Mouse (Mus musculus): ENCODE results near the gene Rbbp5. TPM values are rescaled to one million over a fixed set of nuclear protein-coding genes. Genes with fewer than 3 reads are reported as not detected.
A peak's percentile ranks its signal among the peaks of the same experiment; 100 is the strongest.

Rbbp5 gene
- polyA plus RNA-seq, 1 experiment, result not detected

- no peak overlapping the region for H3K4me3 ChIP-seq (ENCODE audit: insufficient read depth, low read depth, low read length)
- peaks cover 2% of the 10 kb centered on the region; the same call in 1 of the 2 replicates for H3K4me1 ChIP-seq (ENCODE audit: control insufficient read depth, insufficient read depth, low read length)
- H3K27ac ChIP-seq (ENCODE audit: insufficient read depth, low read depth, low read length), result no peak overlapping the region
- 91% methylated on average over 1 of the region's 1 CpGs for WGBS
- no peak for TF ChIP-seq CTCF (IDR thresholded peaks at IDR 0.05; ENCODE audit: insufficient read depth, low read depth, low read length)
- TF ChIP-seq POLR2A (IDR thresholded peaks at IDR 0.05; ENCODE audit: insufficient read depth, low read depth, low read length), result no peak
Measured at GRCm38 (mm10) chr1:132479438-132479837, 2.3 kb downstream of the Rbbp5 start.

- H3K27ac ChIP-seq (ENCODE audit: insufficient read depth, low read depth, low read length), result no peak overlapping the region
- no peak overlapping the region for H3K4me3 ChIP-seq (ENCODE audit: insufficient read depth, low read depth, low read length)
- no peak for TF ChIP-seq POLR2A (IDR thresholded peaks at IDR 0.05; ENCODE audit: insufficient read depth, low read depth, low read length)
- no peak for TF ChIP-seq CTCF (IDR thresholded peaks at IDR 0.05; ENCODE audit: insufficient read depth, low read depth, low read length)
- 69% methylated on average over 2 of the region's 2 CpGs for WGBS
- peaks cover 2% of the 10 kb centered on the region; the same call in 1 of the 2 replicates for H3K4me1 ChIP-seq (ENCODE audit: control insufficient read depth, insufficient read depth, low read length)
Measured at GRCm38 (mm10) chr1:132481619-132482018, 4.5 kb downstream of the Rbbp5 start.

GRCm38 (mm10) chr1:132483234-132483633 is 6.1 kb downstream of the Rbbp5 start:
- Histone ChIP-seq H3K4me3 (ENCODE audit: insufficient read depth, low read depth, low read length) (no peak overlapping the region), H3K27ac (ENCODE audit: insufficient read depth, low read depth, low read length) (no peak overlapping the region), H3K4me1 (ENCODE audit: control insufficient read depth, insufficient read depth, low read length) (no peaks in the 10 kb centered on the region)
- WGBS, result 82% methylated on average over 3 of the region's 3 CpGs
- no peak for TF ChIP-seq CTCF (IDR thresholded peaks at IDR 0.05; ENCODE audit: insufficient read depth, low read depth, low read length)
- no peak for TF ChIP-seq POLR2A (IDR thresholded peaks at IDR 0.05; ENCODE audit: insufficient read depth, low read depth, low read length)

GRCm38 (mm10) chr1:132483759-132484158 is 6.6 kb downstream of the Rbbp5 start:
- H3K27ac ChIP-seq (ENCODE audit: insufficient read depth, low read depth, low read length), result no peak overlapping the region
- TF ChIP-seq CTCF (IDR thresholded peaks at IDR 0.05; ENCODE audit: insufficient read depth, low read depth, low read length) (no peak), POLR2A (IDR thresholded peaks at IDR 0.05; ENCODE audit: insufficient read depth, low read depth, low read length) (no peak)

GRCm38 (mm10) chr1:132500535-132500934 is 23.4 kb downstream of the Rbbp5 start:
- Histone ChIP-seq H3K27ac (ENCODE audit: insufficient read depth, low read depth, low read length) (no peak overlapping the region), H3K4me1 (ENCODE audit: control insufficient read depth, insufficient read depth, low read length) (no peaks in the 10 kb centered on the region), H3K4me3 (ENCODE audit: insufficient read depth, low read depth, low read length) (no peak overlapping the region)
- WGBS, result 52% methylated on average over 2 of the region's 2 CpGs
- TF ChIP-seq CTCF (IDR thresholded peaks at IDR 0.05; ENCODE audit: insufficient read depth, low read depth, low read length) (no peak), POLR2A (IDR thresholded peaks at IDR 0.05; ENCODE audit: insufficient read depth, low read depth, low read length) (no peak)

More at GRCm38 (mm10) chr1:132483759-132484158, 6.6 kb downstream of the Rbbp5 start:
- Histone ChIP-seq H3K4me1 (ENCODE audit: control insufficient read depth, insufficient read depth, low read length) (no peaks in the 10 kb centered on the region), H3K4me3 (ENCODE audit: insufficient read depth, low read depth, low read length) (no peak overlapping the region)
- 90% methylated on average over 6 of the region's 6 CpGs for WGBS

GRCm38 (mm10) chr1:132505155-132505554 is 28.0 kb downstream of the Rbbp5 start:
- WGBS, result 37% methylated on average over 5 of the region's 5 CpGs
- TF ChIP-seq CTCF (IDR thresholded peaks at IDR 0.05; ENCODE audit: insufficient read depth, low read depth, low read length), result no peak
- Histone ChIP-seq H3K4me3 (ENCODE audit: insufficient read depth, low read depth, low read length) (no peak overlapping the region), H3K27ac (ENCODE audit: insufficient read depth, low read depth, low read length) (peak overlapping the region; percentile 36; the same call in 1 of the 2 replicates), H3K4me1 (ENCODE audit: control insufficient read depth, insufficient read depth, low read length) (no peaks in the 10 kb centered on the region)

- TF ChIP-seq POLR2A (IDR thresholded peaks at IDR 0.05; ENCODE audit: insufficient read depth, low read depth, low read length) (no peak), CTCF (IDR thresholded peaks at IDR 0.05; ENCODE audit: insufficient read depth, low read depth, low read length) (no peak)
- WGBS, result 46% methylated on average over 7 of the region's 7 CpGs
- H3K27ac ChIP-seq (ENCODE audit: insufficient read depth, low read depth, low read length), result peak within 1 kb of the TSS; percentile 36; the same call in 1 of the 2 replicates
Measured at GRCm38 (mm10) chr1:132506058-132506457, 28.9 kb downstream of the Rbbp5 start, which contains the start of gene Tmem81. Gene Tmem81, plus strand, starts transcription at chr1:132506230.

GRCm38 (mm10) chr1:132506656-132507055 is 29.5 kb downstream of the Rbbp5 start:
- 95% methylated on average over 7 of the region's 7 CpGs for WGBS
- Histone ChIP-seq H3K27ac (ENCODE audit: insufficient read depth, low read depth, low read length) (0 out of 2 replicates have a peak overlapping the region, but pooled peaks have one; percentile 20), H3K4me3 (ENCODE audit: insufficient read depth, low read depth, low read length) (no peak overlapping the region), H3K4me1 (ENCODE audit: control insufficient read depth, insufficient read depth, low read length) (peaks cover 3% of the 10 kb centered on the region; the same call in 1 of the 2 replicates)
- TF ChIP-seq POLR2A (IDR thresholded peaks at IDR 0.05; ENCODE audit: insufficient read depth, low read depth, low read length) (no peak), CTCF (IDR thresholded peaks at IDR 0.05; ENCODE audit: insufficient read depth, low read depth, low read length) (no peak)

More at GRCm38 (mm10) chr1:132506058-132506457, 28.9 kb downstream of the Rbbp5 start, which contains the start of gene Tmem81:
- no peak within 1 kb of the TSS for H3K4me3 ChIP-seq (ENCODE audit: insufficient read depth, low read depth, low read length)
- H3K4me1 ChIP-seq (ENCODE audit: control insufficient read depth, insufficient read depth, low read length), result no peaks in the 10 kb centered on the region

- WGBS, result 84% methylated on average over 5 of the region's 5 CpGs
- no peak overlapping the region for H3K27ac ChIP-seq (ENCODE audit: insufficient read depth, low read depth, low read length)
- peaks cover 5% of the 10 kb centered on the region; the same call in 1 of the 2 replicates for H3K4me1 ChIP-seq (ENCODE audit: control insufficient read depth, insufficient read depth, low read length)
- no peak for TF ChIP-seq POLR2A (IDR thresholded peaks at IDR 0.05; ENCODE audit: insufficient read depth, low read depth, low read length)
- no peak for TF ChIP-seq CTCF (IDR thresholded peaks at IDR 0.05; ENCODE audit: insufficient read depth, low read depth, low read length)
- no peak overlapping the region for H3K4me3 ChIP-seq (ENCODE audit: insufficient read depth, low read depth, low read length)
Measured at GRCm38 (mm10) chr1:132509771-132510170, 32.6 kb downstream of the Rbbp5 start.

Measured in olfactory bulb, adult 2 months (tissue).